Mouse (Mus musculus): Measurements from ENCODE around the gene Il5.

The Il5 gene

DNA sequence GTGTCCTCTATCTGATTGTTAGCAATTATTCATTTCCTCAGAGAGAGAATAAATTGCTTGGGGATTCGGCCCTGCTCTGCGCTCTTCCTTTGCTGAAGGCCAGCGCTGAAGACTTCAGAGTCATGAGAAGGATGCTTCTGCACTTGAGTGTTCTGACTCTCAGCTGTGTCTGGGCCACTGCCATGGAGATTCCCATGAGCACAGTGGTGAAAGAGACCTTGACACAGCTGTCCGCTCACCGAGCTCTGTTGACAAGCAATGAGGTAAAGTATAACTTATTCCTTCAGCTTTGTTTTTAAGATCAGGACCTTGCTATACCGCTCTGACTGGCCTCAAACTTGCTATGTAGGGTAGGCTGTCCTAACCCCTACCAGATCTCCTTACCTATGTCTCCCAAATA lies at the start of gene Il5:
TSS of gene Il5 (plus strand) at position 80 of the 400 bp plus-strand sequence.
- DNase-seq: no peak

DNA sequence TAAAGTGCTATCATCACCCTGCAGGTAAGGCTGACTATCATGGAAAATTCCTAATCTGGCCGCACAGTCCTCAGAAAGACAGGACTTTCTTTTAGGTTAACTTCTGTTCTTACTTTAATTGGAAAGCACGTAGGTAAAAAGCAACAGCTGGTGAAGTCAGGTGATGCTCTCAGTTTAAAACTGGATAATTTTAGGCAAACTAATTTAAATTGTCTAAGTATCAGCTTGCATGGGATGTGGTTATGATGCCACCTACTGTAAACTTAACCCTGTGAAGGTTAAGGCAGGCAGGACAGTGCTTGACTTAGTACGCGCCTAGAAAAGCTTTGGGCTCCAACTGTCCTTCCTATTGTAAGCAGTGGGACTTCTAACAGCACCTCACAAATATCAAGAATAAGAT lies 49.2 kb upstream of the Il5 start:
- DNase-seq: no peak

DNA sequence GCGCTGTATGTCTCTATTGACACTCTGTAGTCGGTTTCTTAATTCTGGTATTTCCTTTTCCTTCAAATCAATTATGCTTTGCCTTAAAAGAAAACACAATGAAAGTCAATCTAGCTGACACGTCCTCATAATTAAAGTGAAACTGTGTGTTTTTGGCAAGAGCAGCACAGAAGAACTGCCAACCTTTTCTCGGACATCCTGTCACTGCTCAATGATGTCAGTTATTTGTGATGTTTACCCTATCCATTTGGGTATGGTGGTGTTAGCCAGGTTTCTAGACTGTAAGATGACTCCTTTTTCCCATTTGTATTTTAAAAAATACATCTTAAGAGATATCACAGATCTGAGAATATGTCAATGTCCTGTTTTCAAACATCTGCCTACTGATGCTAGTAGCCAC lies 40.5 kb upstream of the Il5 start:
- no peak for DNase-seq

DNA sequence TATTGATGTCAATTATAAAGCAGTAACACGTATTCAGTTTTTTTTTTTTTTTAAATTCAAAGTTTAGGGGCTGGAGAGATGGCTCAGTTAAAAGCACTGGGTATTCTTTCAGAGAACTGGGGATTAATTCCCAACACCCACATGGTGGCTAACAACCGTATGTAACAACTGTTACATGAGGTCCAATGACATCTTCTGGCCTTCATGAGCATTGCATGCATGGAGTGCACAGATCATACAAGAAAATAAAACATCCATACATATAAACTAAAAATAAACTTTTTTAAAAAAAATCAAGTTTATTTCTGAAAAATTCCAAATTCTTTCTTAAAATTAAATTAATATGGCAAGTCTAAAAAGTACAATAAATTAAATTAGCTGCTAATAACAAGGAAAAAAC lies 38.9 kb upstream of the Il5 start:
- DNase-seq: no peak

DNA sequence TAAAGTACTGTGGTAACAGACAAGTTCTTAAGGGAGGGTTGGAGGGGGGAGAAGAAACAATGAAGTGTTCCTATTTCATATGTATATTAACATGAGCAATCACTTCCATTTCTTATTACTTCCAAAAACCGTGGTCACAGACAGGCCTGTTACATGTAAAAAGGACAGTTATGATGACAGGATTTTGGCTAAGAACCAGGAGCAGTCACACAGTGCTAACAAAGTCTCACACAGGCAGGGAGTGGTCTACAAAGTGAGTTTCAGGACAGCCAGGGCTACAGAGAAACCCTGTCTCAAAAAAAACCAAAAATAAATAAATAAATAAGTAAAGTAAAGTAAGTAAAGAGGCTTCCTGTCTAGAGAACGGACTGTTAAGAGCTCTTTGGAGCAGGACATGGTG lies 38.4 kb upstream of the Il5 start:
- DNase-seq: no peak

DNA sequence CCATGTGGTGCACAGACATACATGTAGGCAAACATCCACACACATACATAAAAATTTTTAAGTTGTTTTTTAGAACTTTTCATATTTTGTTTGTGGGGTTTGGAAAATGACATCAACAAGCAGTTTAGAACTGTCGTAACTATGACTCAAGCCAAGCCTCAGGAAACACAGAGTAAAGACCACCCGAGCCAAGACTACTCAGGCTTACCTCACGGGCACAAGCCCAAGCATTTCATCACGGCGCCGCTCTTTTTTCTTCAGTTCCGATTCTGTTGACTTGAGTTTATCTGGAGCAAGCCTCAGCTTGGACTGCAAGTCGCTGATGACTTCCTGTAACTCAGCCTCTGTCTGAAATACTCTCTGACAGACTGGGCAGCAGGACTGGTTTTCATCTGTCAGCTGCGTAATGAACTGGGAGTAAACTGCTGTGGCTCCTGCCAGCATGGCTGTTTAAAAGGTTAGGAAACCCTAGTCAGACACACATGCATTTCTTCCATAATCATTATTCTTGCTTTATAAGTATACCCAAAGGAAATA lies 37.5 kb upstream of the Il5 start:
- DNase-seq: no peak

DNA sequence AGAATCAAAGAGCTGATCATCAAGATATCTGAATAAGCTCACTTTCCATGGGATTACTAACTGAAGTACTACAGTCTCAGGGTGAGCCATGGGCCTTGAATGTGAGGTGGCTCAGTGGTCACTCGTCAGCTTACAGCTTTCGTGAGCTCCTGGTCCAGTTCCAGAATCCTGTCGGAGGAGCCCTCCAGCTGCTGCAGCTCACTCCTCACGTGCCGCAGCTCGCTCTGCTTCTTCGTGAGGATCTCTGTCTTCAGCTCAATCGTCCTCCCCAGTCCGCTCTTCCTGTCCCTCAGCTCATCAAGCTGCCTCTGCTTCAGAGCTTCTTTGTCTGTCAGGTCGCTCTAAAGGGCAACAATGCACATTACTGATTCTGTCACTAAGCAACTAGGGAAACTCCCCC lies 28.6 kb upstream of the Il5 start:
- DNase-seq: peak; percentile 23

DNA sequence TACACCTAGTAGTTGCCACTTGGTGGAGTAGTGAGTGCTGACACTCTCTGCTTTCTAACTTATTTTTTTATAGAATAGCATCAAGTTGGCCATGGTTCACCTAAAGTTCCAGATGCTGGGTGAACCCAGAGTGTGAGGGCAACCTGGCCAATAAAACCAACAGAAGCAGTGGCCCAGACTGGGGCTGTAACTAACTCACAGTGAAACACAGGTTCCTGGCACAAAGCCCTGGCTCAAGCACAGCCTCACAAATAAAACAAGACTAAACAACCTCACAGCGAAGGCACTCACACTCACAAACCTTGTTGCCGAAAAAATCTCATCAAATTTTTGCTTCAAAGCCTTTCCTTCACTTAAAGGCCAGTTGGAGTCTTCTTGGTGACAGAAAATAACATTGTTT lies 22.1 kb upstream of the Il5 start:
- no peak for DNase-seq

DNA sequence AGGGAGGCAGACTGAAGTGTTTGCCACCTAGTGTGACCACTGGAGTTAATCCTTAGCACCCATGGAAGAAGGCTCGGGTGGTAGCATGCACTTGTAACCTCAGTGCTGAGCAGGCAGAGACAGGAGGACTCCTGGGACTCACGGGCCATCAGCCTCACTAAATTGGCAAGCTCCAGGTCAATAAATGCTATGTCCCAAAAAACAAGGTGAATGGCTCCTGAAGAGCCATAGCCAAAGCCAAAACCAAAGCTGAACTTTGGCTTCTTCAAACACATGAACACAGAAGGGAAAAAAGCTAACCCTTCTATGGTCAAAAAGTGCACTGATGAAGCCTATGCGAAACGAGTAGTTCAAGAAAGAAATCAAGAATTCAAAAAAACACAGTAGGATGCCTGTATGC lies 21.2 kb upstream of the Il5 start:
- no peak for DNase-seq

DNA sequence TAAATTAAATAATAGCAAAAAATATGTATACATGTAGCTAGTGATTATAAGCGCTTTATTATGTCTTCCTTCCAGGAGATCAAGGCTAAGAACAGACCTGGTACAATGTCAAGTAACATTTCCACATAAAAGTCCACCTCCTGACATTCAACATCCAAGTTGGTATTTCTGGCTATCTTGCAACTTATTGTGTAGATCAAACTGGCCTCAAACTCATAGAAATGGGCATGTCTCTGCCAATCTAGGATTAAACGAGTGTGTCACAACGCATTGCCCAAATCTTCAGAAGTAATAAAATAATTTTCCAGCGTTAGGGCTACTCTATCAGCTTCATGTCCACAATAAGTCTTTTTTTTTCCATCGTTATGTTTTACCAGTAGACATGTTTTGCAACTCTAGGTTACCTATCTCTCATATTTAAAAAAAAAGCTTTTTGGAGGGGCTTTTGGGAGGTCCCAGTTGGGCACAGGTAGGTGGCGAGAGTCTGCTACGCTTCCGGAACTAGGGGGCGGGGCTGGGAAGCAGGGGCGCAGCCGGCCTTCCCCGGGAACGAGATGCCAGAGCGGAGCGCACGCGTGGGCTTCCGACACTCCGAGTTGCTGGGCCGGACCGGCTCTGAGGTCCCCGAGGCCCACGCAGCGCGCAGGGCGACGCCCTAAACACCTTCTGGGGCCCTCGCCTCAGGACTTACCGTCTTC lies 14.2 kb upstream of the Il5 start:
- DNase-seq: peak; percentile 78

DNA sequence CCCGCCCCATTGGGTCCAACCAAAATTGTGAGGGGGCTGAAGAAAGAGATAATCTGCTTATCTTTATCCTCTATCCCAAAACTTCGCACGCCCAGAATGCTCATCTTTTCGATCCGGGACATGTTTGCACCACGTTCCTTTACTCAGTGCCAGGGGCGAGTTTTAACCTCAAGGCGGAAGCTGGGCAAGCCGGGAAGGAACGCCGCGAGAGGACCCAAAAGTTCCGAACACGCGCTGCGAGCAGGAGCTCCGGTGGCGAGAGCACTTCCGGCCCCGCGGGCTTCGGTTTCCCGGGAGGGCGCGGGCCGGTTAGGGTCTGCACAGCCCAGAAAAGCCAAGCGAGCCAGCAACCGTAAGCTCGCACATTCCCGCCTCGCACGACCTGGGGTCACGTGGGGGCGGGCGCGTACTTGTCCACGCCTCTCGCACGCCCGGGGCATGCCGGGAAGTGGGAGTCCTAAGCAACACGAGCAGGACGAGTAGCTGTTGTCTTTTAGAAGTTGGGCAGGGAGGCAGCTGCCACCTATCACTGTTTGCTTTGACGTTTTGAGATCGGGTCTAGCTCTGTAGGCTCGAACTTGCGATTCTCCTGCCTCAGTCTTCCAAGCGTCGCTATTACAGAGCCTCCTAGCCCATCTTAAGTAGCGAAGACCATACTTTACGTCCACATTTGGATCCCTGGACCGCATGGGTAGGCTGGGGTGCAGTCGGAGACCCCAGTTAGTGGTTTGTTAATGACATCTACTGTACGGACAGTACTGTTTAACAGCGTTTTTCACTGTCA lies 13.5 kb upstream of the Il5 start, which contains the start of gene Rad50:
TSS of gene Rad50 (minus strand) at position 386 of the 784 bp plus-strand sequence.
- peak; percentile 95 for DNase-seq

DNA sequence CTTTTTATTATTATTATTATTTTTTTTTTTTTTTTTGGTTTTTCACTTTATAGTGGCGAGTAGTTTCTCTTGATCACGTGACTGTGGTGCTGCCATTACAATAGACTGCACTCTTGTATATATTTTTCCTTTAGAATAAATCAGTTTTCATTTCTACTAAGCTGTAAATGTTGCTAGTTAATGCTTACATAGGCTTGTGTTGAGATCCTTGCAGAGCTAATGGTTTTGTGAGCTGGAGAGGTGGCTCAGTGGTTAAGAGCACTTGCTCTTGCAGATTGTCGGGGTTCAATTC lies 12.9 kb upstream of the Il5 start:
- no peak for DNase-seq

DNA sequence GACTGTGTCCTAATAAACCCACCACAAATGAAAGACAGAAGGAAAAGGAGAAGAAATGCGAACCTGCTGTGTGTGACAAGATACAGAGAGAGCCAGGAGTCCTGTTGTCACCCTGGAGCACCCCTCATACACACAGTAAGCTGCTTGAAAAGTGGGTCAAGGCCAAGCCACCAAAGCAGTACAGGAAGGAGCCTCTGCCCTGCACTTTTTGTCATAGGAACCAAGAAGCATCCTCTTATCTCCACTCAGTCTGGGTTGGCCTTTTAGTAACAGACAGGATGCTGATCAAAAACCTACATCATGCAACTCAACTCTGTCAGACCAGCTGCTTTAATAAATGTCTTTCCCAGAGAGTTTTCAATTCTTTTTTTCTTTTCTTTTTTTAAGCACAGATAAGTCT lies 893 bp upstream of the Il5 start:
- no peak for DNase-seq

DNA sequence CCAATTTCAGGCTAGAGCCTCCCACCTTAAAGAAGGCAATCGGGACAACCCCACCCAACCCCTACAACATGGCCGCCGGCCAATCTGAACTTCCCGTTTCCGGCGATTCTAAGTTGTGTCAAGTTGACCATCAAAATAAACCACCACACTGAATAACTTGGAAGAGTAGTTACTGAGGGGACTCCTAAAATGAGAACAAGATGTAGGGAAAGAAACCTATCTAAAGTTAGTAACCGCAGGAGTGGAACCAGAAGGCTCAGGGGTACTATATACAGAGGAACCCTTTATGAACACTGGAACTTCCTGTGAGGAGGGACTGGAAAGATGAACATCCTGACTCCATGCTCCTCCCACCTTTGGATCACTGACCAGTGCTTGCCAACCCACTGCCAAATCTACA lies 10.9 kb downstream of the Il5 start:
- no peak for DNase-seq

DNA sequence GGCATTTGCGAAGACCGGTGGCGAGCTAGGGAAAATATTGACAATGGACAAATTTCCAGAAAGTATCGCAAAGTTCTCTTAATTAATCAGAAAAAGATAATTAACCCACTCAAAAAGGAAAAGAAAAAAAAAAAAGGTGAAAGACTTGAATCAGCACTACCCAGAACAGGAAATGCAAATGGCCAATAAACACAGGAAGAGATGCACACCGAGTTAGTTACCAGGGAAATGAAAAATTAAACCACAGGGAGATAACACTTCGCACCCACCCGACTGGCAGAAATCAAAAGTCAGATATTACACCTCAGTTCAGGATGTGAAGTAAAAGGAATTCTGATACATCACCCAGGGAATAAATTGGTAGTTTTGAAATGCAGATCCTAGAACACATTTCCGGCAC lies 11.7 kb downstream of the Il5 start:
- DNase-seq: no peak

DNA sequence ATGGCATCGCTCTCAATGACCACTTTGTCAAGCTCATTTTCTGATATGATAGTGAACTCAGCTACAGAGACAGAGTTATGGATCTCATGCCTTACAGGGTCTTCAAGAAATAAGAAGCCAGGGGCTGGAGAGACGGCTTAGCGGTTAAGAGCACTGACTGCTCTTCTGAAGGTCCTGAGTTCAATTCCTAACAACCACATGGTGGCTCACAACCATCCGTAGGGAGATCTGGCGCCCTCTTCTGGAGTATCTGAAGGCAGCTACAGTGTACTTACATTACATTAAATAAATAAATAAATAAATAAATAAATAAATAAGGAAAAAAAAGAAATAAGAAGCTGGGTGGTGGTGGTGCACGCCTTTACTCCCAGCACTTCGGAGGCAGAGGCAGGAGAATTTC lies 13.2 kb downstream of the Il5 start:
- no peak for DNase-seq

DNA sequence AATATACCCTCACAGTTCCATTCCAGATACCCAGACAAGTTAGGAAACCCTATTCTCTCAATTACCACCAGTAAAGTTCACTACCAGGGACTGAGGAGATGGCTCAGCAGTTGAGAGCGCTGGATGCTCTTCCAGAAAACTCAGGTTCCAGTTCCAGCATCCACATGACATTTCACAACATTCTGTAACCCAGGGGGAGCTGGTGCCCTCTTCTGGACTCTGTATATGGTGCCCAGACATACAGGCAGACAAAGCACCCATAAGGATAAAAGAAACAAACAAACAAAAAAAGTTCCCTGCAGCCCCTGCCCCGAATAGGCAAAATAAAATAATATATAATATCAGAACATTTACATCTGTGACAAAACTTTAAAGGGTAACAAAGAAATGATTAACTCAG lies 13.8 kb downstream of the Il5 start:
- no peak for DNase-seq

DNA sequence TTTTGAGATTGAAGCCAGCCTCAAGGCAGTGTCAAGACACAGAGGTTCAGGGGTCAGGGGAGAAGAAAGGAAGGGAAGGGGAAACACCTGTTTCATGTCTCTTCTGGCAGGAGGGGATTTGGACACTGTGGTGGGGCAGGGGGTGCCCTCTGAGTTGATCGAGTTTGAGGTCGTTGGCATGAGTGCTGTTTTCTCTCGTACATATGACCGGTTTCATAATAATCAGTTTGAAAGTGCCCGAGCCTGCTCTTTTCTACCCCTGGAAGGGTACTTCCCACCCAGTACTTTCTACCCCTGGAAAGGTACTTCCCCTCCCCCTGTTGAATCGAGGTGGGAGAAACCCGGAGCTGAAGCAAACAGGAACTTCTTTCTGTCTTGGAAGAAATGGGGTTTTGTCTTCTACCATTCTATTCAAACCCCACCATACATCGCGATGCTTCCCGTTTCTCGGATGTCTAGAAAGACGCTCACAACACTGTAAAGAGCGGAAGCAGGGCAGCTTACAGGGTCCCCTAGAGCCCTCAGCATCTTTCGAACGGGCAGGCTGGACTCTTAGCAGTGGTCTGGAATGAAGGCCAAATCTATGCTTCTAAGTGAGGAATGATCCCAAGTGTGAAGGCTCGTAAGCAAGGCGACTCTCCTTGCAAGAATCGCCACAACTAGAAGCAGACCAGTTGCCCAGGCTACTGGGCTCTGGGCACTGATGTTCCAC lies 14.5 kb downstream of the Il5 start:
- DNase-seq: no peak

DNA sequence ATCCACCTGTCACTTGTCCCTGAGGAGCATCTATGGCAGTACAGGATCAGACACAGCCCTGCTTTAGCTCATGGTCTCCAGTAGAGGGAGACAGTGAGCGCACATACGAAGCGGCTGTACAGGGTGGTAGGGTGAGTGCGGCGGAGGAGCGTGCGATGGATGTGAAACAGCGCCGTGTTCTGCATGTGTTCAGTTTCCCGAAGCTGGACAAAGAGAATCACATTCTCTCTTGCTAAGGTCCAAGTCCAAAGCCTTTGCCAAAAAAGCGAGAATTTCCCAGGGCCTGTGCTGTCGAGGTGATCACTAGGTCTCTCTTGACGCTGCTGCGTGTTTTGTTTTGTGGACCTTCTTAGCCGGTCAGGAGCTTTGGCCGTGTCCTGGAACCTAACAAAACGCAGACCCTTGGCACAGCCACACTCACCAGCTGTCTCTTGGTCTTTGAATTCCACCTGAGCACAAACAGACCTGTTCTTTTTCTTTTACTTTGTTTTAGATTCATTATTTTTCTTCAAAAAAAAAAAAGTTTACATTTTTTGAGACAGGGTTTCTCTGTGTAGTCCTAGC lies 15.2 kb downstream of the Il5 start:
- DNase-seq: peak; percentile 86

DNA sequence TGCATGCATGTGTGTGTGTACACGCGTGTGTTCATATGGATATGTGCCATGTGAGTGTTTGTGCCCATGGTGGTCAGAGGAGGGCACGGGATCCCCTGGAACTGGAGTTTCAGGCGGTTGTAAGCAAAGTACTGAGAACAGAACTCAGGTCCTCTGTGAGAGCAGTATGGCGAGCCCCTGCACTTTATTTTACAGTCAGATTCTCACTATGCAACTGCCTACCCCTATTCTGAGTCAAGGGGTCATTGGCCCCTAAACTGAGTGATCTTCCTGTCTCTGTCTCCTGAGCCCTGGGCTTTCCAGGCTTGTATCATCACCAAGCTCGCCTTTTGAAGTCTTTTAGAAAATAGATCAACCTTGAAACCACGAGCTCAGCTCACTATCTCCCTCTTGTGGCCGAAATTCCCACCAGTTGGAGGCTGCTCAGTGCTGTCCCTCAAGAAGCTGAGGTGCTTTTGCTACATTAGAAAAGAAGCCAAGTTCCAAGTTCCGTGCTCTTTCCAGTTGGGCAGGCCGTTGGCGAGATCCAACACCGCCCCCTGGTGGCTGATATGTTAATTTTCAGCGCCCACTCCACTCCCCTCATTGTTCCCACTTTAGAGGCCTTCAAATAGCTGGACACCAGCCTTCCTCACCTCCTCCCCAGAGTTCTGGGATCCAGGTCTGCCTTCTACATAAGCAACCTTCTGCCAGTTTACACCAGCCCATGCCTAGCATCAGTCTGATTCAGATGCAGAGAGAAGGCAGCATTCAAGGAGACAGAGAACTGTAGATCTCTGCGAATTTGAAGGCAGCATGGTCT lies 16.4 kb downstream of the Il5 start:
- peak; percentile 82 for DNase-seq

DNA sequence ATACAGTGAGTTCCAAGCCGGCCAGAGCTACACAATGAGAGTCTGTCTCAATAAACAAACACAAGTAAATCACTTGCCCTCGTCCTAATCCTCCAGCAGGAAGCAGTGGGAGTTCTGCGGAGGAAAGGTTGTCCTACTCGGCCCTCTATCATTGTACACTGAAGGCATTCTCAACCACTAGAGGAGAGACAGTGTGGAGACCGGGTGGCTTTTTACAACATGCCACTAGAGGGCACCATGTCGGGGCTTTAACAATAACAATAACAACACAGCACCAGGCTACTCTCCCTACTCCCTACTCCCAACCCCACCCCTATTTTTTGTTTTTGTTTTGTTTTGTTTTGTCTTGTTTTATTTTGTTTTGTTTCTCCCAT lies 17.0 kb downstream of the Il5 start:
- DNase-seq: peak; percentile 44

DNA sequence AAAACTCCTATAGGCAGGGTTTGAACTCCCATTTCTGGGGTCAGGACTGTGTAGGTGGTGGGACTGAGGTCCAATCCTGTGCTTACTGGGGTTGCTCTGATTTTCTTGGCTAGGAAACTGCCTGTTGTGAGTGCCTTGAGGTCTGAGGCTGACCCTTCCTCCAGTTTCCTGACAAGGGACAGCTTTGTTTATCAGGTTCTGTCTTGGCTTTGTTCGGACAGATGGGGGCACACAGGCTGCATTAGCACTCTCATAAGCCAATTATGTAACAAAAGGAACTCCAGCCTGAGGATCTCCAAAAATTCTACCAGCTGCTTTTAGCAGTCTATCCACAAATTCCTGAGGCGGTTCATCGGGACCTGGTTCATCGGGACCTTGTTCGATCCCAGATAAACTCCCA lies 21.8 kb downstream of the Il5 start:
- no peak for DNase-seq

DNA sequence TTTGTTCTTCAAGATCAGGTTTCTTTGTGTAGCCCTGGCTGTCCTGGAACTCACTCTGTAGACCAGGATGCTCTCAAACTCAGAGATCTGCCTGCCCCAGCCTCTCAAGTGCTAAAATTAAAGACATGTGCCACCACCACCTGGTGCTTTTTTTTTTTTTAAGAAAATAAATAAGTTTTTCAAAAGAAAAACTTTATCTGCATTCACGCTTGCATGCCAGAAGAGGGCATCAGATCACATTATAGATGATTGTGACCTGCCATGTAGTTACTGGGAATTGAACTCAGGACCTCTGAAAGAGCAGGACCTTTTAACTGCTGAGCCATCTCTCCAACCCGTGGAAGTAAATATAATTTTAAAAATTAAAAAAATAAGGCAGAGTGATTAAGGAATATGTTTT lies 24.7 kb downstream of the Il5 start:
- DNase-seq: no peak
